In genomic region chr1:66700149-66700692, GRCm38 (mm10) we compare ENCODE assay signal across 8 mouse cellular contexts. TPM values are rescaled to one million over a fixed set of nuclear protein-coding genes. Genes with fewer than 3 reads are reported as not detected.
DNase-seq lines count a peak whose midpoint lies in the region; ATAC-seq and TF ChIP-seq lines count a peak whose summit lies in the region.

No protein-coding gene starts in this region.

- H3K4me3 ChIP-seq in erythroblast, embryonic 14.5 days (replicated peaks), result peak overlapping the region; percentile 88
- peak overlapping the region; percentile 15; the same call in 1 of the 2 replicates for H3K4me3 ChIP-seq in macrophage (ENCODE audit: inconsistent target)
- H3K4me3 ChIP-seq in thymus, adult 2 months (ENCODE audit: control insufficient read depth, insufficient read depth, low read length), result no peak overlapping the region

- peaks cover 29% of the 10 kb centered on the region for H3K4me1 ChIP-seq in erythroblast, embryonic 14.5 days (ENCODE audit: control insufficient read depth)
- H3K4me1 ChIP-seq in thymus, adult 2 months (replicated peaks; ENCODE audit: control insufficient read depth, insufficient read depth, low read length), result peaks cover 4% of the 10 kb centered on the region; the same call in 1 of the 2 replicates

- H3K36me3 ChIP-seq in erythroblast, embryonic 14.5 days (ENCODE audit: control insufficient read depth), result peaks cover 11% of the 10 kb centered on the region
- no peaks in the 10 kb centered on the region for H3K36me3 ChIP-seq in macrophage (ENCODE audit: inconsistent target)
- peaks cover 5% of the 10 kb centered on the region; the same call in 1 of the 2 replicates for H3K36me3 ChIP-seq in thymus, adult 2 months (ENCODE audit: control insufficient read depth, insufficient read depth, low read length)

- H3K79me2 ChIP-seq in macrophage (ENCODE audit: inconsistent target), result peaks cover 41% of the 10 kb centered on the region

- no peak for TF ChIP-seq CTCF in thymus, adult 2 months (IDR thresholded peaks at IDR 0.05; ENCODE audit: borderline replicate concordance, control insufficient read depth, extremely low read depth, insufficient read depth, low read length, poor library complexity)

- H3K27me3 ChIP-seq in erythroblast, embryonic 14.5 days (ENCODE audit: control insufficient read depth), result peaks cover 2% of the 10 kb centered on the region
- H3K27me3 ChIP-seq in thymus, adult 2 months (ENCODE audit: control insufficient read depth, insufficient read depth, low read length), result no peaks in the 10 kb centered on the region

- ATAC-seq in erythroblast, adult 5-6 weeks (replicated peaks; ENCODE audit: low FRiP score, poor library complexity, severe bottlenecking), result no peak; the same call in 1 of the 2 replicates
- ATAC-seq in hematopoietic stem cell, adult 5-6 weeks (replicated peaks in 1 of 2; ENCODE audit: insufficient read depth in 1 of 2, low FRiP score in 2 of 2, low TSS enrichment in 1 of 2, low read depth in 1 of 2, poor library complexity in 2 of 2, severe bottlenecking in 2 of 2), result peak; percentile 10 to 12; a peak in 1 of 4 replicates

- peak; percentile 75 for DNase-seq in ES-CJ7 (ENCODE audit: low read depth, low spot score)
- DNase-seq in thymus, adult 2 months, result no peak
- no peak for DNase-seq in frontal cortex, postnatal 14 days (ENCODE audit: low spot score in 2 of 2)
- no peak for DNase-seq in adrenal gland, postnatal 10 days

- peak overlapping the region; percentile 40 for H3K27ac ChIP-seq in macrophage
- H3K27ac ChIP-seq in thymus, adult 2 months (ENCODE audit: control insufficient read depth, insufficient read depth, low read length), result no peak overlapping the region

- WGBS in macrophage (ENCODE audit: missing documents), result 17% methylated on average over 5 of the region's 5 CpGs
- 77% methylated on average over 5 of the region's 5 CpGs for WGBS in thymus, adult 2 months

- TF ChIP-seq POLR2A in thymus, adult 2 months (IDR thresholded peaks at IDR 0.05; ENCODE audit: control insufficient read depth, extremely low read depth, insufficient read depth, low read length, poor library complexity), result no peak

- no peaks in the 10 kb centered on the region for H3K9me3 ChIP-seq in erythroblast, embryonic 14.5 days (ENCODE audit: control insufficient read depth, low read length)

RNA-seq across cellular contexts. Expression of gene Rpe, which starts 0.4 kb away (rescaled TPM):
- polyA plus RNA-seq in erythroblast, embryonic 14.5 days (2012), result 0.52 and 0.63 TPM in 2 replicates
- 20.1 and 24.2 TPM in 2 replicates for total RNA-seq in erythroblast, adult 5-6 weeks (2015; ENCODE audit: low replicate concordance)
- total RNA-seq in erythroblast, adult 5-6 weeks (2017; ENCODE audit: low replicate concordance), result 21.6 and 30.9 TPM in 2 replicates
- total RNA-seq in hematopoietic stem cell, adult 5-6 weeks (2017), result 34.8 and 44.2 TPM in 2 replicates
- 10 to 100 TPM; 17.0 to 93.5 (median 49.7) TPM for total RNA-seq in macrophage (2018; cell fraction: chromatin; rRNA removed)
- 10 to 100 TPM; 25.6 to 59.7 (median 36.0) TPM for total RNA-seq in macrophage (2018; cell fraction: cytosol; rRNA removed)
- total RNA-seq in macrophage (2018; cell fraction: nucleus; rRNA removed), result 100 to 1,000 TPM in 3 of 26 experiments, 10 to 100 TPM in 23; 23.5 to 104 (median 58.4) TPM
- 27.1 to 39.0 TPM (median 31.5 TPM) in 3 replicates for polyA plus RNA-seq in macrophage (2018)
- polyA plus RNA-seq in thymus, adult 2 months (2012; rRNA removed), result 22.5 and 23.6 TPM in 2 replicates
- total RNA-seq in adrenal gland, postnatal 10 days (2021), result 10 to 100 TPM; 55.6 to 57.8 TPM
